In genomic region chr2:172773176-172773575, GRCm38 (mm10) we compare ENCODE assay signal across 8 mouse cellular contexts.
DNase-seq lines count a peak whose midpoint lies in the region; ATAC-seq lines count a peak whose summit lies in the region.

No protein-coding gene starts in this region.

- H3K4me1 ChIP-seq in lung, embryonic 16.5 days (replicated peaks; ENCODE audit: control insufficient read depth, insufficient read depth, low read length) = no peaks in the 10 kb centered on the region

- H3K27me3 ChIP-seq in lung, embryonic 16.5 days (ENCODE audit: control insufficient read depth, insufficient read depth, low read depth, low read length) = no peaks in the 10 kb centered on the region

- H3K27ac ChIP-seq in lung, embryonic 16.5 days (ENCODE audit: low read length) = no peak overlapping the region

- no peaks in the 10 kb centered on the region for H3K36me3 ChIP-seq in lung, embryonic 16.5 days (ENCODE audit: control insufficient read depth, insufficient read depth, low read length)

- H3K4me2 ChIP-seq in lung, embryonic 16.5 days (ENCODE audit: low read depth, low read length) = no peak overlapping the region

- WGBS in lung, embryonic 16.5 days = 0% methylated on average over 2 of the region's 2 CpGs

- DNase-seq in ovary, postnatal 10 days (ENCODE audit: low spot score) = peak; percentile 50
- DNase-seq in ovary, adult 18-20 months (ENCODE audit: low spot score) = no peak
- peak; percentile 25 for DNase-seq in c-Kit-negative CD71-positive TER-119-positive erythroid progenitor cells, embryonic 14.5 days (ENCODE audit: low read depth, low spot score)
- peak; percentile 73 for DNase-seq in forelimb bud, embryonic 11.5 days (ENCODE audit: low read depth, low spot score)
- peak; percentile 85 for DNase-seq in kidney, postnatal 10 days
- peak; percentile 18 for DNase-seq in skeletal muscle tissue, adult 2 months (ENCODE audit: low read depth, low spot score)

- H3K9me3 ChIP-seq in lung, embryonic 16.5 days (ENCODE audit: control insufficient read depth, low read length) = no peaks in the 10 kb centered on the region

- H3K4me3 ChIP-seq in lung, embryonic 16.5 days (ENCODE audit: low read length) = no peak overlapping the region

- no peak overlapping the region for H3K9ac ChIP-seq in lung, embryonic 16.5 days (ENCODE audit: low read length)

- ATAC-seq in lung, embryonic 16.5 days (ENCODE audit: low read depth) = 0 out of 2 replicates have a peak, but pooled peaks have one; percentile 34
- no peak for ATAC-seq in monocyte, adult 5-6 weeks (replicated peaks; ENCODE audit: insufficient number of reproducible peaks, low FRiP score, low TSS enrichment, poor library complexity, severe bottlenecking)
